Mouse (Mus musculus) thymus, postnatal 25 days (tissue): ENCODE results near the gene Sgms1.
"Not testable (repeated sequence)": the region's sequence is repeated elsewhere in the genome, so short reads cannot be mapped to it uniquely, and the experiment has no call there.

ENCODE experiments used
- DNase-seq: peaks from one replicate; pipeline ENCODE4 v3.0.0; 2022

Sgms1 gene

DNA sequence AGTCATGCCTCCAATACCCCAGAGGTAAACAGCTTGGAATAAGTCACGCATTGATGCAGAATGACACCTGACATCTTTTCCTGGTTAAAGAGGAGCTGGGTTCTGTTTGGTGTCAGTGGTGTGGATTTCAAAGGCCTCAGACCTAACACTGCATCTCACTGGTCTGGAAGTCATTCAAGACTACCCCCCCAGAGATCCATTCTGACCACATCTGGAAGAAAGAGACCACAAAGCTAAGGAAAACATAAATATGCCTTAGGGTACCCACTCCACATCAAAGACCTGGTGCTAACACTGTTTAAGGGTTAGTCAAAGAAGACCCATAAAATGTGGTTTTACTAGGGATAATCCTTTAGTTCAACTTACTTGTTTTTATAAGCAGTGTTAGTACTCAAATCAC lies 65.0 kb downstream of the Sgms1 start:
- no peak for DNase-seq

DNA sequence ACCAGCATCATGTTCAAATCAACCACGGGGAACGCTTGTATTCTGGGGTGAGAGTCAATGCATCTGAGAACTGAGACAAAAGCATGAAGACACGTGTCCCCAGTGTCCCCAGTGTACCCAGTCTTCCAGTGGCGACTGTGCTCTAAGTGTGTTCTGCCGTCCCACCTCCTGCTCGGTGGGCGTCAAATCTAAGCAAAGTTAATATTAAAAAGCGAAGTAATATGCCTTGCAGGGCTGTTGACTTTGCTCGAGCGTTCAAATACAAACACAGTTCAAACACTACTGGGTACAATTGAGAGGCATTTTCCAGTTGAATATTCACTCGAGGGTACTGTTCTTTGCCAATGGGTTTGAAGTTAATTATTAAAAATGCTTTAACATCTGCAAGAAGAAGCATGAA lies 66.4 kb downstream of the Sgms1 start:
- no peak for DNase-seq

DNA sequence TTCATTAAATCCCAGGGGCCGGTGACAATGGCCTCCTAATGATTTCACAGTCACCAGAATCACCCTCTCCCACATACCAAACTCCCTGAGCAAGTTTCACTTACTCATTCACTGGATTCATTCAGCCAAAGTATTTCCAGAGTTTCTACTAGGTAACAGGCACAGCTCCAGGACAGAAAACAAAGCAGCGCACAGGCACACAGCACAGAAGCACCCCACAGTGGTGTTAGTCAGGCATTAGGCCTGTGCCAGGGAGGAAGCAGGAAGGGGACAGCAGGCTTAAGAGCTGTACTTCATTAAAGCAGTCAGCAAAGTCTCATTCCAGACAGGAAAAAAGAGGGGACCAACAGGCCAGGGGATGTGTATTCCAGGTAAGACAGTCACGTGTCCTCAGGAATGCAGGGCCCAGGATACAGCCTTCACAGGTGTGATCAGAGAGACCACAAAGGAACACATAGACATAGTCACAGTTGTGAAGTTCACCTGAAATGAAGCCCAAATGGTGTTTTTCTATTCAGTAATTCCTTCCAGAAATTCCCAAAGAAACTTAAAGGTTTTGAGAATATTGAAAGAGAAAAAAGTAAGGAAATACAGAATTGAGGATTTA lies 67.0 kb downstream of the Sgms1 start:
- DNase-seq: no peak

DNA sequence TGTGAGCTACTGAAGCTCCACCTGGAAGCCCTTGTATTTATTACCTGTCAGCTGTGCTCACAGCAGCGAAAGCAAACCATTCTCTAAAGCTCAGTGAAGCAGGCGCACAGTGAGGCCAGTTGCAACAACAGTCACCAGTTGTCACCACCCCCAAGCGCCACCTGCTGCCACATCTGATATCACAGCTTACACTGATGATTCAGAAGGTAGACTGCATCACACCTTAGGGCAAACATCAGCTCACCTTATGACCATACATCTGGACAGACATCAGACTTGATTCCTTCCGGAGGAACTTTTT lies 69.2 kb downstream of the Sgms1 start:
- peak; percentile 89 for DNase-seq

DNA sequence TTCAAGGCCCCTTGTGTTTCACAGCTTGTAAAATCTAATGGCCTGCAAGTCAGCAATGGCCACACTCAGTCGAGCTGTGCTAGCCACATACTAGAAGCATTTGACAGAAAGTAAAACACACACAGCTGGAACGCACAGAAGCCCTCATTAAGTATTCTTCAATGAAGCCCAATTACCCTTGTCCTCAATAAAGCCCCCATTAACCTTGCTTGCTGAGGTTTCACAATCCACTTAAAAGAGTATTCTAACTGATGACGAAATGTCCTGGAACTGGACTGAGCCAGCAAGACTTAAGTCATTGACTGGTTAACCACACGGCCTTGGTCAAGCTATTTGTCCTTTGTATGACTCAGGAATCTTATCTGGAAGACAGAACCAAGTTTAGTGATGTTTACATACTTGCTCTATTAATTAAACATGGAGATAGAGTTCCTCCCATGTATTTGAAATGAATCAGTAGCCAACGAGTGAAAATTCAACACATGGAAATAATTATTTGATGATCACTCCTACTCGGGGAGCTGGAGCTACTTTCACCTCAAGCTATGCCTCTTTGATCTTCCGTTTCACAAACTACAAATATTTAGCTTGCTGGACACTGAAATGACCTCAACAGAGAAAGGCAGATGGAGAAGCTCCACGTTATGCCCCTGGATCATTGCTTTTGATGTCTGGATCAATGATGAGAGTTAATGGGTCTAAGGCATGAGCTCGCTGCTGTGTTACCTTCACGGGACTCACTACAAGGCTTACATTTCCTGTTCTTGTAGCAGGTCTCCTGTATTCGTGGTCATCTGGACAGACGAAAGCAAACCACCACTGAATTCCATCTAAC lies 69.8 kb downstream of the Sgms1 start:
- DNase-seq: no peak

DNA sequence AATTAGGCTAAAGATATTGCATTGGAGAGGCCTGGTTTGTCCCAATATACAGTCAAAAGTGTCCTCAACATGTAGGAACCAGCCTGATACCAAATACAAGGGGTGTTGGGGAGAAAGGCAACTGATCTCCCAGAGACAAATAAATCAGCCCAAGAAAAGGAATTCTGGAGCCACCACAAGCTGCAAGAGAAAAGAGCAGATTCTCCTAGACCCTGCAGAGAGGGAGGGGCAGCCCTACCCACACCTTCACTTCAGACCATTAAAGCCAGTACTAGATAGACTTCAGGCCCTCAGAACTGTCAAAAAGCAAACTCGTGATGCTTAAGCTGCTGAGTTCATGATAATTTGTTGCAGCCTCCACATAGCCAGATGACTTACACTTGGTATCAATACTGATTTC lies 70.5 kb downstream of the Sgms1 start:
- no peak for DNase-seq

DNA sequence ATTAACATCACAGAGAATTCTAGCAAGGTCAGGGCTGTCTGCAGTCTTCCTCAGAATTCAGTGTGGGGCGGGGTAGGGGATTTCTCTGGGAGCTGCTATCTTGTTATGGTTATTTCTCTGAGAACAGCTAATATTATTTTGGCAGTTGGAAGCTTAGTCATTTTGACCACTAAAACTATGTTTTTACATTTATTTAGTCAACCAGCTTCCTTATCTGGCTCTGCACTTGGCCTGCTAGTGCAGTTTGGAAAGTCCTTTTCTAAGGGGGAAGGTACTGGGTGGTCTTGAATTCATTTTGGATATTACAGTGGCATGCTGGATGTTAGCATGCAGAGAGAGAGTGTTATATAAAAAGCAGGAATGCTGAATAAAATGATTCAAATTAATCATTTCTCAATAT lies 72.2 kb downstream of the Sgms1 start:
- DNase-seq: not testable (repeated sequence)

DNA sequence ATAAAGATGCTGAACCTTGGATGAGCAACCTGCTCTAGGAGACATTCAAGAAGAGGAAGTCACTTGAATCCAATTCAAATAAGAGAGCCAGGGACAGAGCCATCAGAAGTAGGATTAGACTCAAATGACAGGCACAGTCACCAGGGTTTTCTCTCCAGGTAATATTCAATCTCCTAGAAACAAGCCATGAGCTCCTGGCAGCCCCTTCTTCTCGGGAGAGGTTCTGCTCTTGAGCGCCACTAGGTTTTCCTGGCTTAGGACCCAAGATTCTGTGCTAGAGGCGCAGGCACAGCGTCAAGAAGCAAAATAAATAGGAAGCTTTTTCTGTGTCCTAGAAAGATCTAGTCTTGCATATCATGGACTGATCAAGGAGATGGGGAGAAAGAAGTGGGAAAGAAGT lies 76.2 kb downstream of the Sgms1 start:
- no peak for DNase-seq

DNA sequence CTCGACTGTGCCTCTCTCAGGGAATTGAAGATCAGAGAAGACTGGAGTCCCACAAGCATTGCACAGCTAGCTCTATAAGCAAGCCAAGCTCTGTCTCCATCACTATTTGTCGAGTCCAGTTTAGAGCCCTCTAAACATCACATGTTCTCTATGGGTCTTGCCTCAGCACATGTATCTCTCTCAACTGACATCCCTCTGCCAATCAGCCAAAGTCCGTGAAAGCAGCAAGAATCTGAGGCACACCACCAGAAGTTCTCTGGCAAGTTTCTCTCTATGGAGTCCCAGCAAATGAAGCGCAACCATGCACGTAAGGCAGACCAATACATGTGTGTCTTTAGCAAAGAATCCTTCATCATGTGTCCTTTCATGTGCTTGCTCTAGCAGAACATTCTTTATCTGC lies 77.8 kb downstream of the Sgms1 start:
- no peak for DNase-seq

DNA sequence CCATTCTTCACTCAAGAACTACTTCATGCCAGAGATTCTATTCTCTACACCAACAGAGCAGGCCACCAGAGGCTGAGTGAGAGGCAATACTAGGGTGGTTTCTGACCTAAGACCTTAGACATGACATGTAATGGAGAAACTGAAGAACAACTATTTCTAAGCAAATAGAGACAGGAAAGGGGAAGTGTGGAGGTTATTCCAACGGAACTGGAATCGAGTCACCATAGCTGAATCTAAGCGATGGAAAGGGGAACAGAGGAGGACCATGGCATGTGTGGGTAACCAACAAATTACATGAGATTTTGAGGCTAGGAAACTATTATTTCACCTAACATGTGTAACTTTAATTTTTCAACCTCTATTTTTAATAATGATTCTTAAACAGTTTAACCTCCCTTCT lies 78.5 kb downstream of the Sgms1 start:
- no peak for DNase-seq

DNA sequence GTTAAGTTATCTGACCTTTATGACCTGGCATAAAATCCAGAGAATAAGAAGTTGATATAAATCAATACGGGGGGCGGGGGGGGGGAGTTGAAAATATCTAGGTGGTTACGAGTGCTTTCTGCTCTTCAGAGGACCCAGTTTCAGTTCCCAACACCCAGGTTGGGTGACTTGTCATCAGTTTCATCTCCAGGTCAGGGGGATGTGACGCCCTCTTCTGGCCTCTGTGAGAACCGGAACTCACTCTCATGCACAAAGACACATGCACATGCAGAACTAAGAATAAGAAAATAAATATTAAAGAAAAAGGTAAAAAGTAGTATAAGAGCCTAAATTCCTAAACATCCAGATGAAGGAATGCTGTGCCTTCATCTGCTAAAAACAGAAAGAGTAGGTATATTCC lies 79.0 kb downstream of the Sgms1 start:
- DNase-seq: no peak

DNA sequence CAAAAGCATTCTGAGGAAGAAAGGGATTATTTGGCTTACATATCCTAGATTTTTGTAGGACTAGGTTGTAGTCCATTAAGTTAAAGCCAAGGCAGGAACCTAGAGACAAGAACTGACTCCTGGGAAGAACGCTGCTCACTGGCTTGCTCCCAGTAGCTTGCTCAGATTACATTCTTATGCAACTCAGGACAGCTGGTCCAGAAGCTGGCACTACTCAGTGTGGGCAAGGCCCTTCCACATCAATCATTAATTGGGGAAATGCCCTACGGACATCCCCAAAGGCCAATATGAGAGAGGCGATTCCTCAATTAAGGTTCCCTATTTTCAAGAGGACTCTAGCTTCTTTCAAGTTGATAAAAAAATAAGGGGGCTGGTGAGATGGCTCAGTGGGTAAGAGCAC lies 80.2 kb downstream of the Sgms1 start:
- no peak for DNase-seq

DNA sequence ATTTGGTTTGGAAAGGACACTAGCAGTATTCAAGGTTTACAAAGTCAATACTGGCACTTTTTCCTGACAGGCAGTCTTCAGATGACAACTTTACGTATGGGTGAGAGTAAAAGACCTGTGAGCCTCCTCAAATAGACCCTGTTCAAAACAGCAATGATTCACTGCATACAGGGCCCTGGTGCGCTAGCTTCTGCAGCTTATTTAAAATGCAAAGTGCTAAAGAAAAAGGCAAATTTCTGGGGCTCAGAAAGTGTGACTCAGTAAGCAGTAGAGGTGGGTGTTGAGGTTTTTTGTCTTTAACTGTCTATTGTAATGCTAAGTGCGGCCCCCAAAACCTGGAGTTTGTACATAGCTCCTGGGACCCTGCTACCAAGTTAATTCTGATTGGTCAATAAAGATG lies 81.2 kb downstream of the Sgms1 start:
- DNase-seq: no peak

DNA sequence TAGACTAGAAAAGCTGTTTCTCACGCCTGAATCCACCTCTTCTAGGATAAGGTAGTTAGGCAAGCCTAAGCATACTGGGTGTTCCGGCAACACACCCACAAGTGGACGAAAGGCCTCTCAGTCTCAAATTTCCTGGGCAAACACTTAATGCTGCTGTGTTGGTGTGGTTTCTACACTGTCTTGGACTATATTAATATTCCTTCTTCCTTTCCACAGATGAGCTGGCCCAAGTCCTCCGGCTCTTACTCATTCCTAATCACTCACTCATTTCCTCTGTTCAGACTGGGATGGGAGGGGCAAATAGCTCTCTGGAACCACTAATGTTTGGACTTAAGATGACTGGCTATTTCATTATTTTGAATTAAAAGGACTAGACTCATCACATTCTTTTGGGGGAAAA lies 84.6 kb downstream of the Sgms1 start:
- no peak for DNase-seq

DNA sequence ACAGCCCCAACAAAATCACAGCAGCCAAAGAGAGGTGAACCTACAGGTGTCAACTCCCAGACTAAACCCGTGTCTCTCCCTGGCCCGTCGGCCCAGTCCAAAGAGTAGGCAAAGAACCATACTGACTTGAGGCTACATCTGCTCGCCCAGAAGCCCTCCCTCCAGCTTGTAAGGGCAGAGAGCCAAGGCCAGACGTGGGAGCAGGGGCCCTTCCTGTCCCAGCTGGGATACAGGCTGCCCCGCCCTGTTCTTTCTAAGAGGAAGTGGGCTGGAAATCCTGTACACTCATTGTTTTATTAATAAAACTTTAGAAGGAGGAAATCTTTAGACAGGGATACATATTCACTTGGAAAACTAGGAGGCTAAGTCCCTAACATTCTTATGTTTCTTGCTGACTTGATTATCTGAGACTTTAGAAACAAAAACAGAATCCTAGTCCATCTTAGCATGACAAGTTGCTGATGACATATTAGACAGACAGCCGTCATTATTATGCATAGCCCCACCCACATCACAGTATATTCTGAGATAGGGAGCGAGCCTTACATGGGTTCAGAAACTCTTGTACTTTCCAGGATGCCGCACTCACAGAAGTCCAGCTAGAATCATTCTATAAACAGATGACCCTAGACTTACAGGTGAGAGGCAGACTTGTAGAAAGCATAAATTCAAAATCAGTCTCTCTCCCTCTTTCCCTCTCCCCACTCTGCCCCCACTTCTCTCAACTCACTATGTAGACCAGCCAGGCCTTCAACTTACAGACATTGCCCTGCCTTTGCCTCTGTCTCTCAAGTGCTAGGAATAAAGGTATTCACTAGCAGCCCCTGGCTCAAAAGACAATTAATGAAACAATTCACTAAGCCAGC lies 85.3 kb downstream of the Sgms1 start:
- DNase-seq: no peak

DNA sequence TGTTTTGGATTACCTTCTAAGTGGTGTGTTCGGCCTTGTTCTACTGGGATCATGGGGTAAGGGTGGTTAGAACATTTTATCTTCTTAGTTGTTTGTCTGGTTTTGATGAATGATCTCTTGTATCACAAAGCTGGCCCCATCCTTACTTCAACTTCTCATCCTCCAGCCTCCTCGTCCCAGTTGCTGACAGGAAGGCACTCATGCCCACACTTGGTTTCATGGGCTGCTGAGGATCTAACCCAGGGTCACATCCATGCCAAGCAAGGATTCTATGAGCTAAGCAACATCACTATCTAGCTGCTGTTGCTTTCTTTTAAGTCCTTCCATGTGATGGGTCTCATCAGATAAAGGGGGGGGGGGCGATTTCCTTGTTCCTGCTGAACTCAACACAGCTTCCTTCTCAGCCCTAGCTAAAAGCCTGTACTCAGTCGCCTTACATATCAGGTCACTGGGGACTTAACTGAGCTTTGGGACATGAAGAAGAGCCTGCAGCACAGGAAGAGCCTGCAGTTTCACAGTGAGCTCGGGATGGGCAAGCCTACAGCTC lies 86.6 kb downstream of the Sgms1 start:
- DNase-seq: no peak

DNA sequence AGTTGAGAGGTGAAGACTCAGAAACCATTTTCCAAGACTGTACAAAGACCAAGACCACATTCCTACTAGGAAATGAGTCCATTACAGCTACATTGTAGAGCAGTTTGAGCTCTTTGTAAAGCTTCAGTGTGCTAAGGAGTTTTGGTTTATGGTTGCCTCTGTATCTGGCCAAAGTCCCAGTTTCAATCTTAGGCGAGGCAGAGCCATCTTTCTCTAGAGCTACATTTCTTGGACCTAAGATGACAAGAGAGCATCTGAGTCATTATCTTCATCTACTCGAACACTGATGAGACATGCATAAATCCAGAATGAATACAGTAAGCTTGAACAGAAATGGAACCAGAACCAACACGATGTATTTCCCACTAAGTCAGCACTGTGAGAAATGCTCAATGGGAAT lies 87.9 kb downstream of the Sgms1 start:
- no peak for DNase-seq

DNA sequence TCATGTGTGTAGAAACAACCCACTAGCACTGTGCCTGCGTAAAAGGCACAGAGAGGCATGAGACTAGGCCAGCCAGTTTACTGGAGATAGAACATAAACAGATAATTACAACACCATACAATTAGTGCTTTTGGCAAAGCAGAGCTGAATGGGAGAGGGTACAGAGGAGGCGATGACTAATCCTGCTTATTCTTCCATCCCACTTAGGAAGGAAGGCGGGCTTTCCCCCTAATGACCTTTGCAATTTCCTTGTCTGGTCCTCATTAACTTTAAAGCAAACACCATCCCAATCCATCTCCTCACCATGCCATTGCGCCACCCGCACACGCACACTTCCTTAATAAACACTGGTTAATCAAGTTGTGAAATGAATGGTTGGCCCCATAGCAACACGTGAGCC lies 91.3 kb downstream of the Sgms1 start:
- DNase-seq: no peak

DNA sequence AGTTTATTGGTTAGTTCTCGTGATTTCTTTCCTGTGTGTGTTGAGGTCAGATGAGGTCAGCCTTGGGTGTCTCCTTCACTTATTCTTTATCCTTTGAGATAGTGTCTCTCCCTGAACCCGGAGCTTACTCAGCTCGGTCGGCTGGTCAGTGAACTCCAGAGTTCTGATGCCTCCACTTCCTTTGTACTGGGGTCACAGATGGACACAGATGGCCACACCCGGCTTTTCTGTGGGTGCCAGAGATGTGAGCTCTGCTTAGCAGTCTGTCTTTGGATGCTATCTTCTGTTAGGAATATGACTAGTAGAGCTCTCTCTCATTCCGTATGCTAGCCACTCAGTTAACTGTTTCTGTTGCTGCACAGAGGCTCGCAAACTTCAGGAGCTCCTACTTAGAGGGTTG lies 92.7 kb downstream of the Sgms1 start:
- no peak for DNase-seq

DNA sequence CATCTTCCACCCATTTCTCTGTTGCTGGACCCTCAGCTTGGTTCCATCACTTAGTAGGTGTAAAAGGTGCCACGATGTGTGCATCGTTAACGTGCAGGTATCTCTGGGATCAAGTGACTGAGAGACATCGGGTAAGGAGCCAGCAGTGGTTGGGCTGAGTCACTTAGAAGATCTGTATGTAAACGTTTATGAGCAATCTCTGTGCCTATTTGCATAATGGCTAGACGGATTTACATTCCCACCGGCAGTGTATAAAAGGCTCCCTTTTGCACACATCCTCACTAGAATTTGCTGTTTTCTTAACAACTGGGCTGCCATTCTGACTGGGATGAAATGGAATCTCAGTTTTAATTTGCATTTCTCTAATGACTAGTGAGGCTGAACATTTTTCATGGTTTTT lies 93.9 kb downstream of the Sgms1 start:
- no peak for DNase-seq

DNA sequence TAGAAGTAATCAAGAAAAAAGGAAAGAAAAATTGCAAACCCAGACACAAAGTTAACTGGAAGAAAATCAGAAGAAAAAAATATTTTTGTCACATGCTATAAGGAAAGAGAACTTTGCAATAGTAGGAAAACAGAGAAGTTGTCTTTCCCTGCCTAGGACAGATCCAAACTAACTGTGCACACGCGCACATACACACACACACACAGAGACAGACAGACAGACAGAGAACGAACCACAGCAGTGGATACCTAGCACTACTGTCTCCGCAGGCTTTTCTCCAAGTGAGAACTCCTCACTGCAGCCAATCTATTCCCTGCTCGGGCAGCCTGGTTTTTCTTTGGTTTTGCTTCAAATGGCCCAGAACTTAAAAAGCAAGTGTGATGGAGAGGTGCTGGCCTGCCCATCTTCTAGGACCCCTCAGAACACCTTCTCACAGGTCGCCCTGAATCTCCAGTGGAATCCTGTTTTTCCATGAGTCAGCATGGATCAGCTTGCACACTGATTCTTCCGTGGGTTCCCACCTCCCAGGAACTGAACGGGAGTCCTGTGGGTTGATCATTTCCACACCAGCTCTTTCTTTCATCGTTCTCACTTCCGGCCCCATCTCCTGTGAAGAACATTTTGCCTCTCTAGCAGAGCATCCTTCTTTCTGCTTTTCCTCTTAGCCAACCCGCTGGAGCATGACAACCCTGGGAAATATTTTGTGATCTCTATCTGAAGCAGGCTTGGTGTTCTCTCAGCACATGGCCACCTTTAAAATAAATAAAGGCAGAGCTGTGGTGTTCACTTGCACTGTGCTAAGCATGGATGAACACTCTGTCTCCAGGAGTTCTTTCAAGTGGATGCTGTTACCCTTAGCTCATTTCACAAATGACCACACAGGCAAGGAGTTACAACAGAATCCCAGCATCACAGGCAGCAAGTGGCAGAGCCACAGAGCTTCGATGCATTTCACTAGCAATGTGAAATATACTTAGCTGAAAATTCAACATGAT lies 96.4 kb downstream of the Sgms1 start:
- peak; percentile 18 for DNase-seq

DNA sequence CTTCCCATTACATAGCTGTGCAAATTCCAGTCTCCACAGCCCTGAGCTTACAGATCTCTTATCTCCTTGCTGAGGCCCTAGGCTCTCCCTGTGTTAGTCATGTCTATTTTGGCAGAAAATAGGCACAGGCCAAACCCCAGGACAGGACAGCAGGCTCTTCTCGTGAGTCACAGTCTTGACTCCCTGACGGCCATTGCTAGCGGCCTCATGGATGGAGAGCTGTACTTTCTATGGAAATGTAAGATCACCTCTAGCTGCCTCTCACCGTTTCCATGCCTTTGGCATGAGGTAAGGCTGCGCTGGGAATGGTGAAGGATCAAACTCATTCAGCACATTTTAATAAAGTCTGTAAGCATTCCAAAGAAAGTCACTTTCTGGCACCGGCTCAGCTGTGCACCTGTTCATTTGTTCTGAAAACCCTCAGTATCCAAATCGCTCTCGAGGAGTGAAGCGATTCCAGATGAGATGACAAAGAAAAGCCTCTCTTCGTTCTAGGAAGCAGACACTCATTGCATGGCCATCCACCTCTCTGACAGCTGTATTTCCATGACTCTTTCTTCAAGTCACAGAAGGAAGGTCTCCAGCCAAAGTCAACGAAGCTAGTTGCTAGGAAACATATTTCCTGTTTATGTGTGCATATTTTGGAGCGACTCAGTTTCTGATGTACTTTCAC lies 97.3 kb downstream of the Sgms1 start:
- peak; percentile 33 for DNase-seq
